Mouse (Mus musculus) stomach, postnatal 0 days (tissue): ENCODE data around the gene Mapk8ip2. TPM values are rescaled to one million over a fixed set of nuclear protein-coding genes. Genes with fewer than 3 reads are reported as not detected.

Experiments
- ATAC-seq: fragments of 200-750 bp; cut with Nextera tagmentation; 2 replicates; pipeline ENCODE4 v1.8.0; 2017; ENCODE audit not compliant: low FRiP score, low TSS enrichment
- DNase-seq: peaks from one replicate; pipeline ENCODE4 v3.0.0-alpha.2; 2016; ENCODE audit warnings: low spot score
- H3K27ac ChIP-seq: fragments of 300-500 bp; sonication (generic); replicated peaks from 2 replicates; pipeline ENCODE4 v1.5.1; 2014; ENCODE audit warnings: mild to moderate bottlenecking, control low read depth
- H3K27me3 ChIP-seq: fragments of 300-500 bp; sonication (generic); 2 replicates; pipeline ENCODE4 v1.6.1; 2014; ENCODE audit warnings: low read length; ENCODE audit not compliant: control insufficient read depth, insufficient read depth
- H3K36me3 ChIP-seq: fragments of 300-500 bp; sonication (generic); 2 replicates; pipeline ENCODE4 v1.6.1; 2014; ENCODE audit warnings: low read length, mixed read lengths; ENCODE audit not compliant: control insufficient read depth, insufficient read depth
- H3K4me1 ChIP-seq: fragments of 300-500 bp; sonication (generic); replicated peaks from 2 replicates; pipeline ENCODE4 v1.6.1; 2014; ENCODE audit warnings: antibody characterized with exemption; ENCODE audit not compliant: control insufficient read depth, insufficient read depth
- H3K4me2 ChIP-seq: fragments of 300-500 bp; sonication (generic); replicated peaks from 2 replicates; pipeline ENCODE4 v1.6.1; 2014; ENCODE audit warnings: low read depth, mild to moderate bottlenecking, control low read depth, moderate library complexity
- H3K4me3 ChIP-seq: fragments of 300-500 bp; sonication (generic); 2 replicates; pipeline ENCODE4 v1.5.1; 2014; ENCODE audit warnings: low read depth, low read length, control low read depth
- H3K9ac ChIP-seq: fragments of 300-500 bp; sonication (generic); 2 replicates; pipeline ENCODE4 v1.6.1; 2014; ENCODE audit warnings: mild to moderate bottlenecking, low read length, control low read depth, mixed read lengths
- H3K9me3 ChIP-seq: fragments of 300-500 bp; sonication (generic); 2 replicates; pipeline ENCODE4 v1.6.1; 2016; ENCODE audit warnings: low read length; ENCODE audit not compliant: control insufficient read depth
- CTCF ChIP-seq: IDR thresholded peaks from 2 replicates; pipeline ENCODE4 v1.5.1; 2016; ENCODE audit warnings: antibody characterized with exemption, low read depth, mild to moderate bottlenecking, moderate library complexity
- EP300 ChIP-seq: optimal IDR thresholded peaks from 2 replicates; pipeline ENCODE3; 2016; ENCODE audit warnings: antibody characterized with exemption
- WGBS: fragments of 180-500 bp; shearing (Covaris S2); extraction: QIAGEN DNeasy Blood & Tissue Kit; methylation state at CpG from one replicate; pipeline ENCODE4 v1.1.7; 2014; 5-methylcytosine and 5-hydroxymethylcytosine counted together
- polyA plus RNA-seq: library from polyadenylated mRNA; unstranded; fragments of >200 nt; fragmentation: Nextera tagmentation; extraction: Ambion mirVana; gene quantifications from 2 replicates; pipeline ENCODE4 v1.2.1, GENCODE M21; 2015

Gene Mapk8ip2
- polyA plus RNA-seq, 1 experiment from 2014 or later, result 1.6 TPM

- H3K9ac ChIP-seq, result no peak overlapping the region
- ATAC-seq, result no peak
- no peak for DNase-seq
- H3K4me1 ChIP-seq, result no peaks in the 10 kb centered on the region
- no peaks in the 10 kb centered on the region for H3K27me3 ChIP-seq
- H3K4me2 ChIP-seq, result no peak overlapping the region
- H3K36me3 ChIP-seq, result no peaks in the 10 kb centered on the region
- no peak overlapping the region for H3K4me3 ChIP-seq
- H3K9me3 ChIP-seq, result no peaks in the 10 kb centered on the region
- WGBS, result 41% methylated on average over 5 of the region's 5 CpGs
- H3K27ac ChIP-seq, result no peak overlapping the region
- peak; percentile 46 for TF ChIP-seq CTCF
- TF ChIP-seq EP300, result no peak
Observed at GRCm38 (mm10) chr15:89463334-89464235, 9.9 kb downstream of the Mapk8ip2 start.

- Histone ChIP-seq H3K36me3 (no peaks in the 10 kb centered on the region), H3K27ac (no peak overlapping the region), H3K4me1 (no peaks in the 10 kb centered on the region), H3K9me3 (no peaks in the 10 kb centered on the region), H3K9ac (no peak overlapping the region), H3K27me3 (no peaks in the 10 kb centered on the region), H3K4me2 (no peak overlapping the region), H3K4me3 (no peak overlapping the region)
- TF ChIP-seq EP300 (no peak), CTCF (no peak)
- WGBS, result 9% methylated on average over 1 of the region's 1 CpGs
- DNase-seq (no peak), ATAC-seq (no peak)
Observed at GRCm38 (mm10) chr15:89465052-89465451, 11.3 kb downstream of the Mapk8ip2 start.

DNA sequence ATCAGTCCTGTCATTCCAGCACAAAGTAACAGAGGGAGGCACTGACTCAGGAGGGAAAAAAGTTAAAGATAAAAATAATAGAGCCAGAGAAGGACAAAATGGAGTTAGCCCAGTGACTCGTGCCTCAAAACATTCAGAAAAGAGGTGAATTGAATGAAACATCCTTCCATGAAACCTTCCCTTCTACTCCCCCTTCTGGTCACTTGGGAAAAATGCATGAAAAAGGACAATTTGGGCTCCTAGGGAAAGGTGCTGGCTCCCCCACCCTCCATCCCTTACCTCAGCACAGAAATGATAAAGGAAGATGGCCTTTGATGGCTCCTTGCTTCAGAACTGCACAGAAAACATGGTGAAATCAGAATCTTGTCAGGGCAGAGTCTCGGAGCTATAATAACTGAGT, 14.9 kb downstream of the Mapk8ip2 start:
- H3K4me1 ChIP-seq, result no peaks in the 10 kb centered on the region
- H3K27me3 ChIP-seq, result no peaks in the 10 kb centered on the region
- no peak for TF ChIP-seq EP300
- peak; percentile 77 for TF ChIP-seq CTCF
- WGBS, result 24% methylated on average over 2 of the region's 2 CpGs
- ATAC-seq, result no peak
- no peak overlapping the region for H3K9ac ChIP-seq
- no peak overlapping the region for H3K4me3 ChIP-seq
- H3K27ac ChIP-seq, result no peak overlapping the region
- no peak overlapping the region for H3K4me2 ChIP-seq
- H3K9me3 ChIP-seq, result no peaks in the 10 kb centered on the region
- no peak for DNase-seq
- H3K36me3 ChIP-seq, result no peaks in the 10 kb centered on the region

- H3K9me3 ChIP-seq, result no peaks in the 10 kb centered on the region
Observed at GRCm38 (mm10) chr15:89471476-89471875, 17.8 kb downstream of the Mapk8ip2 start.

GRCm38 (mm10) chr15:89473370-89473769, 19.7 kb downstream of the Mapk8ip2 start:
- Histone ChIP-seq H3K27ac (no peak overlapping the region), H3K36me3 (no peaks in the 10 kb centered on the region), H3K27me3 (no peaks in the 10 kb centered on the region), H3K4me3 (no peak overlapping the region), H3K4me1 (no peaks in the 10 kb centered on the region), H3K4me2 (no peak overlapping the region), H3K9me3 (no peaks in the 10 kb centered on the region), H3K9ac (no peak overlapping the region)
- no peak for DNase-seq
- 81% methylated on average over 9 of the region's 9 CpGs for WGBS
- ATAC-seq, result no peak
- TF ChIP-seq CTCF, result no peak
- no peak for TF ChIP-seq EP300

More at GRCm38 (mm10) chr15:89471476-89471875, 17.8 kb downstream of the Mapk8ip2 start:
- Histone ChIP-seq H3K9ac (no peak overlapping the region), H3K4me1 (no peaks in the 10 kb centered on the region), H3K4me2 (no peak overlapping the region), H3K27me3 (no peaks in the 10 kb centered on the region), H3K36me3 (no peaks in the 10 kb centered on the region), H3K27ac (no peak overlapping the region), H3K4me3 (no peak overlapping the region)
- TF ChIP-seq CTCF (no peak), EP300 (no peak)
- ATAC-seq (no peak), DNase-seq (no peak)
- WGBS, result 69% methylated on average over 4 of the region's 4 CpGs

- WGBS, result 95% methylated on average over 8 of the region's 8 CpGs
- no peak for TF ChIP-seq CTCF
- no peak for TF ChIP-seq EP300
- Histone ChIP-seq H3K4me2 (no peak overlapping the region), H3K4me1 (no peaks in the 10 kb centered on the region), H3K9me3 (no peaks in the 10 kb centered on the region), H3K36me3 (no peaks in the 10 kb centered on the region), H3K27ac (no peak overlapping the region), H3K27me3 (no peaks in the 10 kb centered on the region), H3K9ac (no peak overlapping the region), H3K4me3 (no peak overlapping the region)
- ATAC-seq (no peak), DNase-seq (no peak)
Observed at GRCm38 (mm10) chr15:89473921-89474320, 20.2 kb downstream of the Mapk8ip2 start.
